Mouse (Mus musculus) embryonic facial prominence, embryonic 12.5 days (tissue): Measurements from ENCODE around the gene Selenoh. TPM values are rescaled to one million over a fixed set of nuclear protein-coding genes. Genes with fewer than 3 reads are reported as not detected.

Source experiments
- ATAC-seq: fragments of 200-750 bp; cut with Nextera tagmentation; 2 replicates; pipeline ENCODE4 v1.8.0; 2017; ENCODE audit not compliant: insufficient number of reproducible peaks, insufficient read depth, low FRiP score, low TSS enrichment
- H3K27ac ChIP-seq: fragments of 300-500 bp; sonication (generic); 2 replicates; pipeline ENCODE4 v1.5.1; 2016; ENCODE audit warnings: mild to moderate bottlenecking
- H3K27me3 ChIP-seq: fragments of 300-500 bp; sonication (generic); 2 replicates; pipeline ENCODE4 v1.6.1; 2016; ENCODE audit warnings: mild to moderate bottlenecking, moderate library complexity
- H3K36me3 ChIP-seq: fragments of 300-500 bp; sonication (generic); 2 replicates; pipeline ENCODE4 v1.6.1; 2016; ENCODE audit warnings: mild to moderate bottlenecking
- H3K4me1 ChIP-seq: fragments of 300-500 bp; sonication (generic); 2 replicates; pipeline ENCODE4 v1.6.1; 2016
- H3K4me2 ChIP-seq: fragments of 300-500 bp; sonication (generic); replicated peaks from 2 replicates; pipeline ENCODE4 v1.6.1; 2016; ENCODE audit warnings: mild to moderate bottlenecking, moderate library complexity
- H3K4me3 ChIP-seq: fragments of 300-500 bp; sonication (generic); 2 replicates; pipeline ENCODE4 v1.5.1; 2016; ENCODE audit warnings: mild to moderate bottlenecking
- H3K9ac ChIP-seq: fragments of 300-500 bp; sonication (generic); 2 replicates; pipeline ENCODE4 v1.6.1; 2016; ENCODE audit warnings: mild to moderate bottlenecking, moderate library complexity
- H3K9me3 ChIP-seq: fragments of 300-500 bp; sonication (generic); 2 replicates; pipeline ENCODE4 v1.6.1; 2016; ENCODE audit warnings: mild to moderate bottlenecking, moderate library complexity
- whole genome bisulfite sequencing: fragments of 180-500 bp; shearing (Covaris S2); methylation state at CpG from one replicate; pipeline ENCODE4 v1.1.7; 2016; 5-methylcytosine and 5-hydroxymethylcytosine counted together
- polyA plus RNA-seq: library from polyadenylated mRNA; unstranded; fragments of >200 nt; fragmentation: Nextera tagmentation; extraction: Ambion mirVana; gene quantifications from 2 replicates; pipeline ENCODE4 v1.2.1, GENCODE M21; 2016

Gene Selenoh
- polyA plus RNA-seq, 1 experiment from 2014 or later: 348 TPM

DNA sequence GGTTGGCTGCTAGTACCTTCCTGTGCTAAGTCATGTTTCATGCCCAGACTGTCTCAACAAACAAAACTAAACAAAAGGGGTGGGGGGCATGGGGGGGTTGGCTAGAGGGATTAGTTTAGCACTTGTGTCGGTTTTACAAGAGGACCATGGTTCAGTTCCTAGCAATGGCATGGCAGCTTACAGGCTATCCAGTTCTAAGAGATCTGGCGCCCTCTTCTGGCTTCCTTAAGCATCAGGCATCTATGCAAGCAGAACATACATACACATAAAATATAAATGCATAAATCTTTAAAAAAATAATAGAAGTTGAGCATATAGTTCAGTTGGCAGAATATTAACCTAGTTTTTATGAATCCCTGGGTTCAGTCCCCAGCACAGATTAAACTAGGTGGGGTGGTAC lies 7.7 kb downstream of the Selenoh start:
- no peak overlapping the region for H3K27ac ChIP-seq
- no peak for ATAC-seq
- no peaks in the 10 kb centered on the region for H3K36me3 ChIP-seq
- H3K27me3 ChIP-seq: no peaks in the 10 kb centered on the region
- 28% methylated on average over 2 of the region's 2 CpGs for whole genome bisulfite sequencing
- H3K4me2 ChIP-seq: no peak overlapping the region
- no peak overlapping the region for H3K4me3 ChIP-seq
- H3K9ac ChIP-seq: no peak overlapping the region
- no peaks in the 10 kb centered on the region for H3K9me3 ChIP-seq
- no peaks in the 10 kb centered on the region for H3K4me1 ChIP-seq

DNA sequence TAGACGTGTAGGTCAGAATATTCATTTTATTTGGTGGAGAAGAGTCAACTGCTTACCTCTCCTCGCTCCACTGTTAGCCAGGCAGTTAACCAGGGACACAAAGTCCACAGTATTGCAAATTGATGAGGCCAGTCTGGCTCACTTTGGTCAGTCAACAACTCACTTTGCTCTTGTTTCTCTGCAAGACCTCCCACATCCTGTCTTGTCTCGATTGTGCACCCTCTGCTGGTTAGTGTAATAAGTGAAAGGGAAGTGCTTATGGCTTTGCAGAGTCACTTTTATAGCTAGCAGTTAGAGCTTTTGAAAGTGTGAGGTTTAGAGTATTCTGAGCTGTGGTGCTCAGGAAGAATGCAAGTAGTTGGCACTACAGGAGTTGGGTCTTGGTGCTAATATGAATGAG lies 10.3 kb downstream of the Selenoh start:
- WGBS: 66% methylated on average over 3 of the region's 3 CpGs
- ATAC-seq: no peak
- no peak overlapping the region for H3K4me2 ChIP-seq
- no peaks in the 10 kb centered on the region for H3K9me3 ChIP-seq
- H3K4me3 ChIP-seq: no peak overlapping the region
- H3K27me3 ChIP-seq: no peaks in the 10 kb centered on the region
- H3K9ac ChIP-seq: no peak overlapping the region
- no peaks in the 10 kb centered on the region for H3K4me1 ChIP-seq
- no peaks in the 10 kb centered on the region for H3K36me3 ChIP-seq
- no peak overlapping the region for H3K27ac ChIP-seq

DNA sequence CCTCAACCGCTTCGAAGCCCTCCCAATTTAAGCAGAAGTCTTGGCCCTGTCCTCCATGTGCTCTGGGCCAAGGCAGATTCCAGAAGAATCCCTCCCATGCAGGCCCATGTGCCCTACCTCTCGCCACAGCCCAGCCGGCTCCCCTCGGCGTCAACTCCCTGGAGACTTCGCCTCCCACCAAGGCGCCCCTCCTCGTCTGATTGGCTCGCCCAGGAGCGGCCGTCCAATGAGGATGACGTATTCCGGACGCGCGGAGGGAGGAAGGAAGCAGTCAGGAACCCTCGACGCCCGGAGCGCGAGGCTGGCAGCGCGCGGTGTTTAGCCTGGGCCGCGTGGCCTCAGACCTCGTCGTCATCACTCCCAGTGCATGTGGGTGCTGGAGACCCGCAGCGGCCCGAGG lies 11.8 kb downstream of the Selenoh start, which contains the start of gene Btbd18:
TSS of gene Btbd18 (plus strand) at position 274 of the 400 bp plus-strand sequence.
- no peak within 1 kb of the TSS for H3K4me3 ChIP-seq
- no peak within 1 kb of the TSS for H3K9ac ChIP-seq
- no peak within 1 kb of the TSS for H3K4me2 ChIP-seq
- H3K9me3 ChIP-seq: no peaks in the 10 kb centered on the region
- no peaks in the 10 kb centered on the region for H3K36me3 ChIP-seq
- H3K4me1 ChIP-seq: no peaks in the 10 kb centered on the region
- no peaks in the 10 kb centered on the region for H3K27me3 ChIP-seq
- WGBS: 93% methylated on average over 32 of the region's 32 CpGs
- no peak for ATAC-seq
- H3K27ac ChIP-seq: no peak within 1 kb of the TSS

- H3K4me2 ChIP-seq: no peak overlapping the region
- H3K36me3 ChIP-seq: no peaks in the 10 kb centered on the region
- no peaks in the 10 kb centered on the region for H3K9me3 ChIP-seq
- no peak overlapping the region for H3K9ac ChIP-seq
- no peak overlapping the region for H3K4me3 ChIP-seq
- no peaks in the 10 kb centered on the region for H3K27me3 ChIP-seq
- 53% methylated on average over 1 of the region's 1 CpGs for WGBS
- ATAC-seq: no peak
- H3K27ac ChIP-seq: no peak overlapping the region
- H3K4me1 ChIP-seq: no peaks in the 10 kb centered on the region
Measured at GRCm38 (mm10) chr2:84655864-84656263, 14.7 kb downstream of the Selenoh start.

GRCm38 (mm10) chr2:84653354-84653753 lies 17.2 kb downstream of the Selenoh start:
- Histone ChIP-seq H3K4me3 (no peak overlapping the region), H3K27me3 (no peaks in the 10 kb centered on the region), H3K27ac (no peak overlapping the region), H3K4me2 (no peak overlapping the region), H3K9me3 (no peaks in the 10 kb centered on the region), H3K36me3 (no peaks in the 10 kb centered on the region), H3K4me1 (0 out of 2 replicates have a peak, but pooled peaks cover 2% of the 10 kb centered on the region), H3K9ac (no peak overlapping the region)
- no peak for ATAC-seq

- 0% methylated on average over 15 of the region's 15 CpGs for WGBS
- peak within 1 kb of the TSS; percentile 83 for H3K4me2 ChIP-seq
- H3K9ac ChIP-seq: peak within 1 kb of the TSS; percentile 85
Measured at GRCm38 (mm10) chr2:84650464-84651195, 19.9 kb downstream of the Selenoh start, which contains the start of gene Ctnnd1. Gene Ctnnd1 (minus strand): TSS chr2:84650765.

GRCm38 (mm10) chr2:84649674-84650073 lies 20.9 kb downstream of the Selenoh start:
- H3K4me3 ChIP-seq: peak overlapping the region; percentile 67
- WGBS: 0% methylated on average over 10 of the region's 10 CpGs
- ATAC-seq: no peak

More at GRCm38 (mm10) chr2:84650464-84651195, 19.9 kb downstream of the Selenoh start, which contains the start of gene Ctnnd1:
- Histone ChIP-seq H3K4me3 (peak within 1 kb of the TSS; percentile 67), H3K27me3 (no peaks in the 10 kb centered on the region), H3K36me3 (no peaks in the 10 kb centered on the region), H3K4me1 (0 out of 2 replicates have a peak, but pooled peaks cover 8% of the 10 kb centered on the region), H3K27ac (peak within 1 kb of the TSS; percentile 96), H3K9me3 (no peaks in the 10 kb centered on the region)
- peak; percentile 97 for ATAC-seq

GRCm38 (mm10) chr2:84648369-84648768 lies 22.2 kb downstream of the Selenoh start:
- no peaks in the 10 kb centered on the region for H3K36me3 ChIP-seq
- WGBS: 38% methylated on average over 6 of the region's 6 CpGs
- no peak overlapping the region for H3K9ac ChIP-seq
- H3K27ac ChIP-seq: no peak overlapping the region
- 0 out of 2 replicates have a peak, but pooled peaks cover 8% of the 10 kb centered on the region for H3K4me1 ChIP-seq
- no peaks in the 10 kb centered on the region for H3K27me3 ChIP-seq
- ATAC-seq: no peak
- peak overlapping the region; percentile 33 for H3K4me3 ChIP-seq
- no peaks in the 10 kb centered on the region for H3K9me3 ChIP-seq
- H3K4me2 ChIP-seq: peak overlapping the region; percentile 83

More at GRCm38 (mm10) chr2:84649674-84650073, 20.9 kb downstream of the Selenoh start:
- no peaks in the 10 kb centered on the region for H3K36me3 ChIP-seq
- H3K4me2 ChIP-seq: peak overlapping the region; percentile 83
- peak overlapping the region; percentile 96 for H3K27ac ChIP-seq
- 0 out of 2 replicates have a peak, but pooled peaks cover 8% of the 10 kb centered on the region for H3K4me1 ChIP-seq
- no peaks in the 10 kb centered on the region for H3K27me3 ChIP-seq
- H3K9me3 ChIP-seq: no peaks in the 10 kb centered on the region
- peak overlapping the region; percentile 85 for H3K9ac ChIP-seq

GRCm38 (mm10) chr2:84647051-84647568 lies 23.5 kb downstream of the Selenoh start:
- Histone ChIP-seq H3K9ac (no peak overlapping the region), H3K4me1 (0 out of 2 replicates have a peak, but pooled peaks cover 8% of the 10 kb centered on the region), H3K4me2 (no peak overlapping the region), H3K27me3 (no peaks in the 10 kb centered on the region), H3K27ac (no peak overlapping the region), H3K9me3 (no peaks in the 10 kb centered on the region), H3K4me3 (no peak overlapping the region), H3K36me3 (no peaks in the 10 kb centered on the region)
- no peak for ATAC-seq
- WGBS: 95% methylated on average over 6 of the region's 6 CpGs

- H3K36me3 ChIP-seq: no peaks in the 10 kb centered on the region
- no peaks in the 10 kb centered on the region for H3K27me3 ChIP-seq
- H3K4me2 ChIP-seq: no peak overlapping the region
- no peaks in the 10 kb centered on the region for H3K9me3 ChIP-seq
- no peak overlapping the region for H3K4me3 ChIP-seq
- H3K9ac ChIP-seq: no peak overlapping the region
- WGBS: 86% methylated on average over 1 of the region's 1 CpGs
- 0 out of 2 replicates have a peak, but pooled peaks cover 8% of the 10 kb centered on the region for H3K4me1 ChIP-seq
- H3K27ac ChIP-seq: no peak overlapping the region
- ATAC-seq: no peak
Measured at GRCm38 (mm10) chr2:84646138-84646537, 24.4 kb downstream of the Selenoh start.

- H3K27ac ChIP-seq: no peak overlapping the region
- no peaks in the 10 kb centered on the region; the same call in 1 of the 2 replicates for H3K36me3 ChIP-seq
- H3K4me1 ChIP-seq: peaks cover 32% of the 10 kb centered on the region
- no peak overlapping the region for H3K4me2 ChIP-seq
- H3K9me3 ChIP-seq: no peaks in the 10 kb centered on the region
- no peaks in the 10 kb centered on the region for H3K27me3 ChIP-seq
- H3K4me3 ChIP-seq: no peak overlapping the region
- H3K9ac ChIP-seq: no peak overlapping the region
- no peak for ATAC-seq
Measured at GRCm38 (mm10) chr2:84640833-84641232, 29.7 kb downstream of the Selenoh start.
